Mouse (Mus musculus) olfactory bulb, adult 2 months (tissue): ENCODE measurements at regions not wholly inside any gene's neighbourhood (a gene's known extent, or its start where the extent isn't known, plus 50 kb on each side); places are given as distances from the start of the nearest gene placed in this dataset.

Experiments
- CTCF ChIP-seq: fragments of 200-500 bp; IDR thresholded peaks from 2 replicates; pipeline ENCODE4 v1.5.1; 2012; ENCODE audit warnings: low read depth, mild to moderate bottlenecking, low read length, moderate library complexity; ENCODE audit not compliant: insufficient read depth
- POLR2A ChIP-seq: fragments of 200-500 bp; IDR thresholded peaks from 2 replicates; pipeline ENCODE4 v1.6.1; 2012; ENCODE audit warnings: mild to moderate bottlenecking, low read depth, low read length, moderate library complexity; ENCODE audit not compliant: insufficient read depth

DNA sequence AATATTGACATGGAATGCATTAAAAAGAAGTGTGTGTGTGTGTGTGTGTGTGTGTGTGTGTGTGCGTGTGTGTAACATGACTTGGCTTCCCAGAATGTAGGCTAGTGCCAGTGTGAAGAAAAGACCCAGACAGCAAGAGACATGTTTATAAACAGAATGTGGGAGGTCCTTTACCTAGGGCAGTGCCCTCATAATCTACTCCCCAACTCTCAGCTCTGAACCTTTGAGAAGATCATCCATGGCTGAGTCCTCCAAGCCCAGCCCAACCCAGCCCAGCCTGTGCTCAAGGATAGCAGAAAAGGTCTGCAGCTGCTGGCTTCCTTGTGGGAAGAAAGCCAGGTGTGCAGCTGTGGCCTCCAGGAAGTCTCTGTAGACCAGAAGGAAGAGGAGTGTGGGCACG lies 539.8 kb upstream of the Cdh5 start:
- no peak for TF ChIP-seq CTCF
- no peak for TF ChIP-seq POLR2A
